In the genomic region with DNA sequence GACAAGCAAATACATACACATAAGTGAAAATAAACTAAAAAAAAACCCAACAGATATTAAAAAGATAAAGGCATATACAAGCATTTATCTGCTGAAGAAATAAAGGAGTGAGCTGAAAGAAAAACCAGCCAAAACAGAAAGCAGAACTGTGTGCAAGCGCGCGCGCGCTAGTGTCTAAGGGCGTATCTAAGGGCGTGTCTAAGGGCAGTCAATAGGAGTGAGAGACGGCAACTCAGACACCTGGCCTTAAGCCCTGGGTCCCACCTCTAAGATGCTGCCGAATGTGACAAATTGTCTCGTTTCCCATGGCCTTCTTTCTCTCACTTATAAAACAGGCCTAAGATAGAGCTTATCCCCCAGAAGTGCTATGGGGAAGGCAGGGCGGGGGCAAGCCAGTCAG, we compare ENCODE assay signal across 21 mouse cellular contexts. TPM values are rescaled to one million over a fixed set of nuclear protein-coding genes. Genes with fewer than 3 reads are reported as not detected.
DNase-seq lines count a peak whose midpoint lies in the region; ATAC-seq and TF ChIP-seq lines count a peak whose summit lies in the region.
"Had no signal": no experiment of that assay in that cellular context is flagged by ENCODE, and none has a peak within 500 bp of the region (broad histone marks: within the 10 kb centered on the region; RNA-seq: fewer than 3 reads in every experiment).

No protein-coding gene starts in this region.

- no peak overlapping the region for H3K4me2 ChIP-seq in heart, postnatal 0 days (ENCODE audit: low read depth, low read length)
- H3K4me2 ChIP-seq: forebrain, embryonic 13.5 days; hindbrain, embryonic 14.5 days; limb, embryonic 12.5 days; liver, embryonic 13.5 days; lung, embryonic 15.5 days; midbrain, embryonic 13.5 days had no signal

- WGBS in heart, postnatal 0 days = 79% methylated on average over 11 of the region's 11 CpGs
- WGBS in heart, embryonic 10.5 days = 62% methylated on average over 11 of the region's 11 CpGs
- WGBS in macrophage (ENCODE audit: missing documents) = 27% methylated on average over 11 of the region's 11 CpGs

- H3K36me3 ChIP-seq in heart, postnatal 0 days (replicated peaks; ENCODE audit: control insufficient read depth, insufficient read depth, low read length) = no peaks in the 10 kb centered on the region
- H3K36me3 ChIP-seq in heart, embryonic 10.5 days = peaks cover 20% of the 10 kb centered on the region
- H3K36me3 ChIP-seq in macrophage (ENCODE audit: inconsistent target) = no peaks in the 10 kb centered on the region
- H3K36me3 ChIP-seq: limb, embryonic 12.5 days; liver, embryonic 13.5 days; lung, embryonic 15.5 days; midbrain, embryonic 13.5 days had no signal

- no peaks in the 10 kb centered on the region for H3K27me3 ChIP-seq in heart, postnatal 0 days (ENCODE audit: control insufficient read depth, insufficient read depth, low read length)
- H3K27me3 ChIP-seq in heart, embryonic 10.5 days (ENCODE audit: insufficient read depth, poor library complexity, severe bottlenecking) = no peaks in the 10 kb centered on the region
- H3K27me3 ChIP-seq: lung, embryonic 15.5 days had no signal

- H3K4me3 ChIP-seq in heart, postnatal 0 days (ENCODE audit: low read depth, low read length) = no peak overlapping the region
- H3K4me3 ChIP-seq in heart, embryonic 10.5 days = no peak overlapping the region
- H3K4me3 ChIP-seq in macrophage (ENCODE audit: inconsistent target) = peak overlapping the region; percentile 7; the same call in 1 of the 2 replicates
- H3K4me3 ChIP-seq: forebrain, embryonic 13.5 days; limb, embryonic 12.5 days; liver, embryonic 13.5 days; lung, embryonic 15.5 days; midbrain, embryonic 13.5 days; myocyte had no signal

- peak; percentile 5 for DNase-seq in heart, postnatal 0 days (ENCODE audit: low spot score)
- DNase-seq in heart, embryonic 10.5 days (ENCODE audit: low spot score) = no peak
- DNase-seq in A20 (ENCODE audit: low read depth, low spot score) (peak; percentile 76), R1 (ENCODE audit: low read depth, low spot score) (peak; percentile 31)
- no peak for DNase-seq in frontal cortex, postnatal 25 days (ENCODE audit: low spot score in 2 of 2)
- DNase-seq in retina, postnatal 1 day = no peak
- DNase-seq in adrenal gland, postnatal 10 days = no peak
- DNase-seq: adrenal gland, postnatal 25 days; cerebellum, adult 2 months; gastrocnemius, postnatal 14 days; heart, postnatal 14 days; kidney, adult 11 months; liver, embryonic 13.5 days; lung, postnatal 4 days had no signal

- H3K79me2 ChIP-seq in macrophage (ENCODE audit: inconsistent target) = no peaks in the 10 kb centered on the region

- peaks cover 17% of the 10 kb centered on the region for H3K4me1 ChIP-seq in heart, postnatal 0 days (ENCODE audit: control insufficient read depth, insufficient read depth)
- peaks cover 87% of the 10 kb centered on the region for H3K4me1 ChIP-seq in heart, embryonic 10.5 days

- no peak overlapping the region for H3K27ac ChIP-seq in heart, postnatal 0 days (ENCODE audit: low read depth)
- H3K27ac ChIP-seq in heart, embryonic 10.5 days = no peak overlapping the region
- H3K27ac ChIP-seq in macrophage = no peak overlapping the region
- H3K27ac ChIP-seq: forebrain, embryonic 13.5 days; hindbrain, embryonic 14.5 days; limb, embryonic 12.5 days; liver, embryonic 13.5 days; lung, embryonic 15.5 days; midbrain, embryonic 13.5 days had no signal

- no peak for TF ChIP-seq EP300 in heart, postnatal 0 days (IDR thresholded peaks at IDR 0.05; ENCODE audit: low read depth)

- H3K9ac ChIP-seq in heart, postnatal 0 days (replicated peaks; ENCODE audit: low read depth, low read length) = no peak overlapping the region
- H3K9ac ChIP-seq: forebrain, embryonic 13.5 days; hindbrain, embryonic 14.5 days; limb, embryonic 12.5 days; liver, embryonic 13.5 days; lung, embryonic 15.5 days; midbrain, embryonic 13.5 days had no signal

- ATAC-seq in heart, postnatal 0 days (ENCODE audit: insufficient read depth, low read depth) = no peak
- ATAC-seq: forebrain, embryonic 13.5 days; midbrain, embryonic 13.5 days had no signal

- H3K9me3 ChIP-seq in heart, postnatal 0 days (replicated peaks; ENCODE audit: control insufficient read depth, low read length) = no peaks in the 10 kb centered on the region
- H3K9me3 ChIP-seq in heart, embryonic 10.5 days = no peaks in the 10 kb centered on the region
- H3K9me3 ChIP-seq: forebrain, embryonic 13.5 days; limb, embryonic 12.5 days; liver, embryonic 13.5 days; lung, embryonic 15.5 days; midbrain, embryonic 13.5 days had no signal

- TF ChIP-seq CTCF in heart, postnatal 0 days (IDR thresholded peaks at IDR 0.05; ENCODE audit: low read depth) = no peak

RNA-seq across cellular contexts. Expression of gene Cgnl1, which starts 6.9 kb away (rescaled TPM):
- total RNA-seq in heart, postnatal 0 days (2014; rRNA removed; ENCODE audit: low replicate concordance) = 20.0 and 29.3 TPM in 2 replicates
- polyA plus RNA-seq in heart, postnatal 0 days (2015; fragmentation: Nextera tagmentation; extraction: Ambion mirVana) = 20.1 and 20.6 TPM in 2 replicates
- 43.1 and 60.1 TPM in 2 replicates for polyA plus RNA-seq in heart, embryonic 10.5 days (2016; fragmentation: Nextera tagmentation; extraction: Ambion mirVana)
- 10 to 100 TPM in 13 of 26 experiments, 1 to 10 TPM in 13; 1.1 to 86.2 (median 10.5) TPM for total RNA-seq in macrophage (2018; cell fraction: chromatin; rRNA removed)
- total RNA-seq in macrophage (2018; cell fraction: cytosol; rRNA removed) = 1 to 10 TPM in 19 of 26 experiments, under 1 TPM in 7; 0.68 to 8.3 (median 3.7) TPM
- 10 to 100 TPM in 9 of 26 experiments, 1 to 10 TPM in 17; 1.3 to 25.6 (median 7.0) TPM for total RNA-seq in macrophage (2018; cell fraction: nucleus; rRNA removed)
- polyA plus RNA-seq in macrophage (2018) = 4.6 to 14.4 TPM (median 9.8 TPM) in 3 replicates
- total RNA-seq in adrenal gland, postnatal 10 days (2021) = 10 to 100 TPM; 55.5 to 61.5 TPM

Comparison
In these comparisons a context has a peak if more than half of its experiments do, and no peak if none do; other contexts are left out.
1. DNase-seq: peak in heart, postnatal 0 days (single experiment), A20 (single experiment) and R1 (single experiment); none in heart, embryonic 10.5 days (single experiment), frontal cortex, postnatal 25 days (0 of 2), retina, postnatal 1 day (single experiment) and adrenal gland, postnatal 10 days (single experiment).